Mouse (Mus musculus) adrenal gland, adult 2 months (tissue): ENCODE measurements around the gene Ttc7b. TPM values are rescaled to one million over a fixed set of nuclear protein-coding genes. Genes with fewer than 3 reads are reported as not detected.
A peak's percentile ranks its signal among the peaks of the same experiment; 100 is the strongest.

Experiments used
- DNase-seq: peaks from one replicate; pipeline ENCODE4 v3.0.0; 2021
- polyA plus RNA-seq: library from polyadenylated mRNA; depleted of rRNA; stranded (reverse); fragments of >200 nt; gene quantifications from 2 replicates; pipeline ENCODE4 v1.2.3, GENCODE M21; 2012
- total RNA-seq, 2 experiments: library from RNA; stranded (reverse); gene quantifications; 2 replicates each; pipeline ENCODE4 v1.2.3; 2021

Ttc7b gene
- total and polyA plus RNA-seq, 3 experiments, result 70.9 to 121 (median 76.7) TPM

DNA sequence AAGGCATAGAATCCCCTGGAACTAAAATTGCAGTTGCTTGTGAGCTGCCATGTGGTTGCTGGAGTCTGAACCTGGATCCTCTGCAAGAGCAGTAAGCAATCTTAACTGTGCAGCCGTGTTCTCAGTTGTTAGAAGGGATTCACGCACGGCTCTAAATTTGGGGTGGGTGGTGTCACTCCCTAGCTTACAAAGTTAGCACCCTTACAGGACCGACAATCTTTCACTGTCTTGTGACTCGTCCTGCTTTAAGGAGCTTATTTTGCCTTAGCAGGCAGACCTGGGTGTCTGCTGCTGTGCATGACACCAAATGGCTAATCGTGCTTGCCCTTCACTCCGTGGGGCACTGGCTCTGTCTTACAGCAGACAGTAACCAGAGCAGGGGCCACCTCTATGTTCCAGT lies 217.5 kb downstream of the Ttc7b start:
- no peak for DNase-seq

DNA sequence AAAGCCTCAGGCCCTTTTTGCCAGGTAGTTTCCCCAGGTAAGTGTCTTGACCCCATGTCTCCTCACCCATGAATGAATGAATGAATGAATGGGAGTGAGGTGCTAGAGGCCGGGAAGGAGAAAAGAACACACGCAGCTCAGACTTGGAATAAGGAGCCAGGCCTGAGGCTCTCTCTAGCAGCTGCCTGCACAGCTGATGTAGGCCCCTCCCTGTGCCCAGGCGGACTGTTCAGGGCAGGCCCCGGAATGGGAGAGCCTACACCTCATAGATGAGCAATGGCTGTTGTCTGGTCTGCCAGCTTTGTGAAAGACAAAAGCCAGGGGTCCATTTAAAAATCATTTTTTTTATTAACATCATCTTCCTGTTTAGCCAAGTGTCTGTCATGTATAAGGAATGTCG lies 220.2 kb downstream of the Ttc7b start:
- DNase-seq, result no peak

DNA sequence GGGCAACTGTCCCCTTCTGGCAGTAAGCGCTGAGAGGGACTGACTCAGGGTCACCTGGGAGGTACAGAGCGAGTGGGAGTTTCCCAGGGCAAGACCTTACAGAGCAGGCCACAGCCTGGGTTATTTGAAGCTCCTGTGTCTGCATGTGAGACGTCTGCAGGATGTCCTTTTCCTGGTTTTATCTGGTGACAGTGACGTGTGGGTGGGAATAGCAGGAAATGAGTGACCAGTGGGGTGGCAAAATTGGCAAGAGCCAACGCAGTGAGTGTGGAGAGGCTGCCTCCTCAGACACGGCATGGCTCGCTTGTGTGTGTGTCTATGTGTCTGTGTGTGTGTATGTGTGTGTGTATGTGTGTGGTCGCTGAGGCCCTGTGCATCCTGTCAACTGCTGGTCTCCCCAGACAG lies 221.3 kb downstream of the Ttc7b start:
- DNase-seq, result peak; percentile 63

DNA sequence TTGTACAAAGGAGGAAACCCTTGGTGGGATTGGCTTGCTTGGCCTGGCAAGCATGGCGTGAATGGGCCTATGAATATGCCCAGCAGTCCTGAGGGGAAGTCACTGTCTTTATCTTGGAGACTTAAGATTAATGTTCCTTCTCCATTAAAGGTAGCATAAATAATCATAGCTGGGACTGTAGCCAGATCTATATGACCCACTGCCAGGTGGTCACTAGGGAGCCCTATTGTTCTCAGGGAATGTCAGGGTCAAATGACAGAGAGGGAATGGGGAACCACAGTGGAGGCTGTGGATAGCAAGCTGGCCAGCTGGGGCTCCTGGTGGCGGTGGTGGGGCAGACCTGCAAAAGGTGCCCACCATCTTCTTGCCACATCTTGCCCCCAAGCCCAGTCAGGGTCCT lies 221.8 kb downstream of the Ttc7b start:
- no peak for DNase-seq

DNA sequence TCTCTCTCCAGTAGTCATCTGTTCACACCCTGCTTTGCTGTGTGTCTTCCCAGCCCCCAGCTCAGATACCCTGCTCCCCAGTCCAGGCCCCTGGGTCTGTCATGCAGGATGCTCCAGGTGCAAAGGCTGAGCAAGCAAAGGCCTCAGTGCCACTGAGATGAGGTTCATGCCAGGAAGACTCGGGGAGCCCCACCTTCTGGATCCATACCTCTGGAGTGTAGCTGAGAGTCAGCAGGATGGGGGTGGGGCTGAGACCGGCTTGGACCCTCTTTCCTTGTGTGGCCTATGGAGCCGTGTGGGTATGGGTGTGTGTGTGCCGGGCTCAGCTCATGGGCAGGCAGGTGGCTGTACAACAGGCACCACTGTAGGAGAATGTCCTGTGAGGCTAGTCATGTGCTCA lies 222.7 kb downstream of the Ttc7b start:
- no peak for DNase-seq

DNA sequence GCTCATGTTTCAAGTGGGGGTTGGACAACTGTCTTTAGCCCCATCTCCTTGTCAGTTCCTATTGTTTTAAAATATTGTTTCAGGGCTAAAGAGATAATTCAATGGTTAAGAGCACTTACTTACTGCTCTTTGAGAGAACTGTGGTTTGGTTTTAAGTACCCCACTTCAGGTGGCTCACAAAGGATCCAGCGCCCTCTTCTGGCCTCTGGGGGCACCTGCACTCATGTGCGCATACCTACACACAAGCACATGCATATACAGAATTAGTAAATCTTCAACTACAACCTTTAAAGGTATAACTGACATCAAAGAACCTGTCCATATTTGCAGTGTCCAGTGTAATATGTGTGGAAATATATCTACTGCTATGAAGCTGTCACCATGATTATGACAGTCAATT lies 226.2 kb downstream of the Ttc7b start:
- no peak for DNase-seq

DNA sequence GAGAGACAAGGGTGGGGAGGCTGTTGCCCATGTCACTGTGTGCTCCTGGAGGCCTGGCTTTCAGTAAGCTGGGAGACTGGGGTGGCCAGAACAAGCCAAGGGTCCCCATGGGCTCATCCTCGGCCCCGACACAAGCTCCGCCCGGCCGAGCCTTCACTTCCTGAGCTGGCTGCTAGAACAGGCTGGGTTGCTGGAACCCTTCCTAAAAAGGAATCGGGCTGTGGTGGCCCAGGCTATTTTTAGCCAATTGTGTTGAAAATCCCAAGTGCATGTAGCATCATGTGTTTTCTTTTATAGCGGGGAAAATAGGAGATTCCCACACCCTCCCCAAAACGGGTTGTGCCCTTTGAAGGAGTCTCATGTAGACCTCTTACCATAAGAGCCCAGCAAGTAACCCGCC lies 226.7 kb downstream of the Ttc7b start:
- no peak for DNase-seq

DNA sequence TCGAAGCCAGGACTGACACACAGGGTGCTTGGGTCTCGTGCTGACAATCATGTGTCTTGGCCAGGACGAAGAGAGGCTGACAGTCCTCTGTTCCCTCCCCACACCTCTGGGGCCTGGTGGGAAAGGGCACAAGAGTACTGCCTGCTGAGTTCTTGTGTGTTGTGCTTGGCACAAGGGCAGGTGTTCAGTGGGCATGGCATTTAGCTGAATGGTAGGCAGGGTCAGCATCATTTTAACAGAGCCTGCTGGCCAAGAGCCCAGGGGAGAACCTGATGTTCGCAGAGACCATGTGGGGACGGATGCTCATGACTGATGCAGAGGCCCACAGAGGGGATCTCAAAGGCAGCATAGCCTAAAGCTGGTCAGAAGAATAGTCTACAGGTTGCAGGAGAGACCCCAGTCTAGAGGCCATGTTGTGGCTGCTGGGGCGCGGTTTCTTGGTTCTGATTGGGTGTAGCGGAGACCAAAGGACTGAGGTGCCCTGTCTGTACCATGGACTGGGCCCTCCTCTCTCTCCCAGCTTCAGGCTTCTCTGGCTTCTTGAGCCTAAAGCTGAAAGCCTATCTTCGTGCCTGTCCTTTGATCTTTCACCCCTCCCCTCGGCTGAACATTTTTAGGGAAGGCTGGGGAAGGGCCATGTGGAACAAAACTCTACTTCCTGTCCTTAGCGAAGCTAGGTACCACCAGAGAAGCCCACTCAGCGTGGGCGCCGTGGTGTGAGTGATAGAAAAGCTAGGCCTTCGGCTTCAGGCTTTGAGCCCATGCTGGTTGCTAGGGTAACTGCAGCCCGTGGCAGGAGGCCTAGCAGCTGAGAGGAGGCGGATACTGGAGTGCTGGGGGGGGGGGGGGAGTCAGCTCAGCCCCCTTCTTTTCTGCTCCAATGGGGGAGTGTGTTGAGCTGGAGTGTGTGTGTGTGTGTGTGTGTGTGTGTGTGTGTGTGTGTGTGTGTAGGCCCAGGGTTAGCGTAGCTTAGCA lies 229.6 kb downstream of the Ttc7b start:
- no peak for DNase-seq

DNA sequence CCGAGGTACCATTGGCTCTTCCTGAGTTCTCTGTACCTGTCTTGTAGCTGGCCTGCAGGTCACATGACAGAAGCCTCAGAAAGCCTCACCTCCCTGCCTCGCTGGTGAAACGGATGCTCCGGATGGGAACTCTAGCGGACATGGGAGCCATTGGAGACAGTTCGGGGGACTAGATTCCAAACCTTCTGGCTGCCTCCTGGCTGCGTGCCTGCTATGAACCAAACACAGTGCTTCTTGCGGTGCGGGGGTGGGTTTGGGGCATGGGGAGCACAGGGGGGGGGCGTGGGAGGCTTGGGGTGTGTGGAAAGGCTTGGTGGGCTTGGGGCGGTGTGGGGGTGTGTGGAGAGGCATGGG lies 230.5 kb downstream of the Ttc7b start:
- DNase-seq, result no peak

DNA sequence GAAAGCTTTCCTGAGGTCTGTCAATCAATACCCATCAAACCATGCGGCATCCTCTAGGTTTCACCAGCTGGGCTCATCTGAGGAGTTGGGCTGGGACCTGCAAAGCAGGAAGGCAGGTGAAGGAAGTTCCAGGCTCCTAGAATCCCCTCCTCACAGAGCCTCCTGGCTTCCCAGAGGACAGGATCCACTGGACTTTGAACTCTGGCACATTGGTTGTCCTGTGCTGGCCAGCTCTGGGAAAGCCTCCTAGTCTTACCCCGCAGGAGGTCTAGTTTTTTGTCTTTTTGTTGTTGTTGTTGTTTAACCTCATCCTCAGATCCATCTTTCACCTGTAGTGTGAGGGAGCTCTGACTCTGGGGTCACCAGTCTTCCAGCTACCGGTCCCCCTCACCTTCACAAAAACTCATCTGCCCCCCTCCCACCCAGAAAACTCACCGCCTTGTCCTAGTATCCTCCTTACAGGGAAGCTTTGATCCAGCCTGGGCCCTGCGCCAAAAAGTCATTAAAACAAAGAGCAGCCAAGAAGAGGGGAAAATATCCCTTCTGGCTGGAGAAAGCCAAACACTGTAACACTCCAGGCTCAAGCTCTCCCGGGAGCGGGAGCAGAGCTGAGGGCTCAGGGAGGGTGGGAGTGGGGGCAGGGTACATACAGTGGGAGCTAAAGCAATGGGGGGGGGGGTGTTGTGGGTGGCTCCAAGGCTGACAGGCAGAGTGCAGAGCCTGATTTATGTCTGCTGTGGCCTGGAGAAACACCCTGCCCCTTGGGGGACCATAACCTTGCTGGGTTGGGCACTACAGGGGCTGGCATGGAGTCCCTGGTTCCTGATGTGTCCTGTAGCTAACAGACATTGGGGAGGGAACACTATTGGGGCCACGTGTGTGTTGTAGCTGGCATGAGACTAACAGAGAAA lies 231.1 kb downstream of the Ttc7b start:
- DNase-seq, result peak; percentile 86

DNA sequence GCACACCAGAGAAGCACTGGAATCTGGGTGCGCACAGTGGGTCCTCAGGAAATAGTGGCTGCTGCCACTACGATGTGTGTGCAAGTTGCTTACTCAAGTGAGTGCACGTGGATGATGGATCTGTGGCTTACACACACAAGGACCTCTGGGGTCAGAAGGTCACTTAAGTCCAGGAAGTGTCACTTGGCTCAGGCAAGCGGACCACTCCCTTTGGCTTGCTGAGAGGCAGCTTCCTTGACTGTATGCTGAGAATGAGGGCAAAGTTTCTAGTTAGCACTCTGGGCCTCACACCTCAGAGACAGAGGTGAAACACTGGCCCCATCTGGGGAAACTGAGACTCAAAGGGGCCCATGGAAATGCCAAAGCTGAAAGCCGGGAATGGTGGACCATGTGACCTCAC lies 232.6 kb downstream of the Ttc7b start:
- no peak for DNase-seq

DNA sequence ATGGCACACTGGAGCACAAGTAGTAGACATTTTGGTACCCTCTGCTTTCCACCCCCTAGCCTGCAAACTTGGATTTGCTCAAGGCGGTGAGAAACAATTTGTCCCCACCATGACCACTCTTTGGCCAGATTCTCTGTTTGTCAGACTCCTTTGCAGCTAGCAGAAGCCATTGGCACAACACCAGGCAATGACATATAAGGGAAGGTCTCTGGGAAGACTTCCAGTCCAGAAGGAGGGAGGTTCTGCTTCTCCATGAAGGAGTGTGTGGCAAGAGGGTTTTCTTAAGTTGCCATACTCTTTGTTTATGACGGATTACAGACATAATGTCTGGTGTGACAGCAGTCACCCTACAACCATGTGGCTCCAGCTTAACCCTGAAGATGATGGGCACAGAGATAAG lies 233.1 kb downstream of the Ttc7b start:
- DNase-seq, result no peak

DNA sequence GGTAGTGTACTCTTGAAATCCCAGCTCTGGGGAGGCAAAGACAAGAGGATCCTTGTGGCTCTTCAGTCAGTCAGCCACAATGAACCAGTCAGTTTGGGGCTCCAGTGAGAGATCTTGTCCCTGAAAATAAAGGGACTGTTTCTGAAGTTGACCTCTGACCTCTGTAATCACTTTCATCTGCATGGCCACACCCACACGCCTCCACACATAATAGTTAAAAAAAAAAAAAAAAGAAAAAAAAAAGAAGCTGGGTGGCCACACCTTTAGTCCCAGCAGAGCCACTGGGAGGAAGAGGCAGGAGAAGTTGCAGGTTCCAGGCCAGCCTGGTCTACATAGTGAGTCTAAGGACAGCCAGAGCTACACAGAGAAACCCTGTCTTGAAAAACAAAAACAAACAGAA lies 237.3 kb downstream of the Ttc7b start:
- no peak for DNase-seq

DNA sequence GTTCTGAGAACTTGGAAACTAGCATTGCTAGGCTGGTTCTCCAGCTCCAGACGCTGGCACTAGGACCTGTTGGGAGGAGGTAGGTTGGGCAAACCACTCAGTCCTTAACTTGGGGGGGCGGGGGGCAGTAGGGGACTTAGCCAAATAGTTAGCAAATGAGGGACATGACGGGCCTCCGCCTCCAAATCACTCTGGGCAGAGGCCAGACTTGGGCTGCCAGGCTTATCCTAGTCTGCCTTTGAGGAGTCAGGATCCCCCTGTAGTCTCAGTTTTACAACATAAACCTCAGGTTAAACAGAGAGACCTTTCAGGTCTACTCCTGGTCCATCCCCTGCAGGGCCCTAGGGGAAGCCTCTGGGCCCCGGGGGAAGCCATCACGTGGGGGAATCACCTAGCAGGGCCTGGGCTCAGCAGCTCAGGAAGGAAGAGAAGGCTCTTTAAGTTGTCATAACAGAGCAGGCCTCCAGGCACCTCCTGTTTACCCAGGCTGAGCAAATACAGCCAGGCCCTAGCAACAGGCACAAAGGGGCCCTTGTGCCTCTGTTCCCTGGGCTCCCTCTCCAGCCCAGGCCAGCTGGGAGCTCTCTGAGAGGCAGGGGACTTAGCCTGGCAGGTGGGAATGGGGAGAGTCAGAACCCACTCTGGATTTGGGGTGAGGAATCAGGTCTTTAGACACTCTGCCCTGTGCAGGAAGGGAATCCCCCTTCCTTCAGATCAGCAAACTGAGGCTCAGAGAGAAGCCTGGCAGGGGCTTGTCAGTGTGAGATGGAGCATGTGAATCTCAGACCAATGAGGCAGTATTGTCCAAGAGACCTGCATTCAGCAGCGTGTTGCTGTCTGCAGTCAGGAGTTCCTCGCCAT lies 238.4 kb downstream of the Ttc7b start:
- DNase-seq, result no peak

DNA sequence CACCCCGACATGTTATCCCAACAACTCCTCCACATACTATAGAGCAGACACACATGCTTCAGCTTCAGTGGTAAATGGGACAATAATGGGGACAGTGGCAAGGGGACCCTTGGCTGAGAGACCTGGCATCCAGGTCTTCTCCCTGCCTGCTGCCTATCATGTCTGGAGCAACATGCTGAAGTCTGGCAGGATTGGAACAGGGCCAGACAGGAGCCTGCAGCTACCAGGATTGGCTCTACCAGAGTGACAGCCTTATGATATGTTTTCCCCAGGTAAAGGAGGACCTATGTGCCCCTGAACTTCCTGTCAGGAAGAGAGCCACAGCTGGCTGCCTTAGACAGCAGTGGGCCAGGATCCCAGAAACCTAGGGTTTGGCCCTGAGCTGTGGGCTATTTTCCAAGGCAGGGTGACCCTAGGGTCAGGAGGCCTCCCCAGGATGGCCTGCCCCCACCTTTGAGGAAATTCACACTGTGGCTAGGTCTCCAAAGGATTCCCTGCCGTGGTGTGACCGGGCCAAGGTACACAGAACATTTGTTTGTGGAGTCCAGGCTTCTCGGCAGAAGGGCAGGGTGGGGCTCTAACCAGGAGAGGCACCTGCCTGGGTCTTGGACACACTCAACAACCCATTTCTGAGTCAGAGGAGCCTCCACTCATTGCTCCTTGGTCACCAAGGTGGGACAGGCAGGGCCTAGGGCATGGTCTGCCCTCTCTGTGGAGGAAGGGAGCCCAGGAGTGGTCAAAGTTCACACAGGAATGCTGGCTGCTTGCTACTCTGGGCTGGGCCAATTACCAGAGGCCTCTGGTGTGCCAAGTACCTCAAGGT lies 239.4 kb downstream of the Ttc7b start:
- DNase-seq, result peak; percentile 76

DNA sequence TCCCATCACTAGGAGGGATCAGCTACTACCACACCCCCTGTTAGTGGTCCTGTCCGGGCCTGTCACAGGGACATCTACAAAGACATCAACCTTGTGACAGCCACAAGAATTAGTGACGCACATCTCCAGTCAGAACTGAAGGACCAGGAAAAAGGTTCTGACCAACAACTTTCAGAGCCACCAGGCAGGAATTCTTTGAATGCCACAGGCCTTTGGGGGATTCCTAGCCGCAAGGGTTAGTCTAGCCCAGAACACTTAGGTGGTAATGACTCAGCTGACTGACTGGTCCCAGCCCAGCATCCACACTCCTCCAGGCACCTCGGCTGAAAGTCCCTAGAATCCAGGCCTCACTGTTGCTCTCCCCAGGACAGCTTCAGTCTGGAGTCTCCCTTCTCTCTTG lies 240.7 kb downstream of the Ttc7b start:
- DNase-seq, result no peak

DNA sequence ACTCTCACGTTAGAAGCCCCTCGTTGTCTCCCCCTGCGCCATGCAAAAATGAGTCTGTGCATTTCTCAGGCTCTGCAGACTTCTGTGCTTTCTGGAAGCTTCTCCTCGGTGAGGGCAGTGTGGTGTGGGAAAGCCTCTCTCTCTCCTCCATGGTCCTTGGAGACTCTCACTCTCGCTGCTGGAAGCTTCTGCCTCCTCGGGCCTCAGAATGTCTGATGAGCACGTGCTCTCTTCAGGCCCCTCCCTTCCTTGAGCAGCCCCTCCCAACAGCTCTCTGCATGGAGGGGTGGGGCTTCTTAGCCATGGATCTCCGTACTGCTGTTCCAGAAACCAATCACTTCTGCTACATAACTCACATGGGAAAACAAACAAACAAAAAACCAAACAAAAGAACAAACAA lies 242.3 kb downstream of the Ttc7b start:
- DNase-seq, result no peak

DNA sequence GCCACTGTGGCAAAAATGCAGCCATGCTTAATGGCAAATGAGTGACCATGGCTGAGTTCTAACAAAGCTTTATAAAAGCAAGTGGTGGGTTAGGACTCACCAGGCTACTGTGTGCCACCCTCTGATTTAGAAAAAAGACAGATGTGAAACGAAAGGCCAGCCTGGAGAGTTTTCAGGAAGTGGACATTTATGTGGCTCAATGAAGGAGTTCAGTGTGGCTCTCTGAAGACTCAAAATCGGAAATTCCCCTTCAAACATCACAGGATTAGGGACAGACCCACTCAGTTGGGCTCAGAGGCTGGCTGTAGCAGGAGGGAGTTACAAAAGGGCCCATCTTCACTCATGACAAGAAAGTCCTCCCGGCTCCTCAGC lies 243.1 kb downstream of the Ttc7b start:
- DNase-seq, result no peak

DNA sequence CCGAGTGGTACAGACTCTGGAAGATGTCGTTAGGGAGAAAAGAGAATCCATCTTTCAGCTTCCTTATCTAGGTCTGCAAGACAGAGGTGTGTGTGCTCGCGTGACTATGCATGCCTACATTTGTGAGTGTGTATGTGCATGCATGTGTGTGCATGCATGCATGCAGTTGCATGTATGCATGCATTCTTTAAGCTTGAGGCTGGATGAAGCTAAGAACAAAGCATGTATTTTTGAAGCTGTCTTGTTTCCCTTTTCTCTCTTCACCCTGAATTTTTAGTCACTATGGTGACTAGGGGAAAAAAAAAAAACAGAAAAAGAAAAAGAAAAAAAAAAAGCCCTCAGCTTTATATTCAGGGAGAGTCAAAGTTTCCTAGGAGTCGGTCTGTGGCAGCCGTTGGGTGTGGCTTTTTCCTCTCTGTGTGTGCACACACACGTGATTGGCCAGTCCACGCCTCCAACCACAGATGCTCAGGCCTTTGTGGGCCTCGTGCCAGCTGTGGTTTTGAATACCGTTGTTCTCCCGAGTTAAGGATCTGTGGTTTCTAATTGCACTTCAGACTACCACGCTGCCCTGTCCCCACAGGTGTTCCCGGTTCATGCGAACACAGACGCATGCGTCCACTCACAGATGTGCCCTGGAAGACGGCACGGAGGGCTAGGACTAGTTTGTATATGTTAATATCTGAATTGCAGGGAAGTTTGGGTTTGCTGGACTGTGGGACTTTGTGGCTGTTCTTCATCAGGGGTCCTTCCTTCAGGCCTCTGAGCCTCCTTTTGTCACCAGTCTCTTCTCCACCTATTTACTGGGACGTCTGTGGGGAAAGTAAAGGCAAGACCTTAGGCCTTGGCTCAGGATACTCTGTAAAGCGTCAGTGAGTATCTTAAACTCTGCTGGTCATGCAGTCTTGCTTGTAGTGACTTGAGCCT lies 243.8 kb downstream of the Ttc7b start:
- DNase-seq, result peak; percentile 58

DNA sequence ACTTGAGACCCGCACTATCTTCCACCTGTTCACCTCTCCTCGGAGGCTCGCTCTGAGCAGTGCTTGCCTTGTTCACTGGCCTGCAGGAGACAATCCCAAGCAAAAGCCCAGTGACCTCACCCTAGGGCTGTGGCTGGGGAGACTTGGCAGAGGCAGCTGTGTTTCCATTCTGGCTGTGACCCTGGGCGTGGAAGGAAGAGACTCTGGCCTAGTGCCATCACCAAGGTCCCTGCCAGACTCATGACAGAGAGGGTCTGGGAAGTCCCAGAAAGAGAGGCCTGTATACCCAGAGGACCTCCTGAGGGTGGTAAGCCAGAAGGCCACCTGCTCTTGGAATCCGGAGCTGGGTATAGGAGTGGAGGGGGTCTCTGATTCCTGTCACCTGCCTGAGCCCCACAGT lies 244.8 kb downstream of the Ttc7b start:
- DNase-seq, result peak; percentile 94
